Mouse (Mus musculus) 416B (cell line): ENCODE results near the gene Notch1.
A peak's percentile ranks its signal among the peaks of the same experiment; 100 is the strongest.

Source experiments
- DNase-seq: peaks from one replicate; pipeline ENCODE4 v3.0.0; 2011; ENCODE audit warnings: low read depth

Notch1 gene

DNA sequence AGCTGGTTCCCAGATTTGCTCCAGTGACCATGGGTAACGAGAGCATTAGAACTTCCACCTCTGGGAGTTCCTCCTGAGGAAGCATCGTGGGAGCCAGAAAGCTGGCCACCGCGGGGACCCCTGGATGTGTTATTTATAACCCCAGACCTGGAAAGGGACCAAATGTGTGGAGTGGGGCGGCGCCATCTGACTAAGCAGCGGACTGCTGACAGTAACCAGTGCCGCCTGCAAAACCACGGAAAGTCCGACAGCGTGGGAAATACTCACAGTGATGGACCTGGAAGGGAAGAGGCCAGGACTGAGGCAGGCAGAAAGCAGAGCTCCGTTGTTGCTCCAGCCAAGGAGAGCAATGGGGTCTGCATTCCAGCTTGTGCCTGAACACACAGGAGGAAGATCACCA lies at the start of gene Notch1:
TSS of gene Notch1 (minus strand) at position 389 of the 400 bp plus-strand sequence.
- peak; percentile 17 for DNase-seq

DNA sequence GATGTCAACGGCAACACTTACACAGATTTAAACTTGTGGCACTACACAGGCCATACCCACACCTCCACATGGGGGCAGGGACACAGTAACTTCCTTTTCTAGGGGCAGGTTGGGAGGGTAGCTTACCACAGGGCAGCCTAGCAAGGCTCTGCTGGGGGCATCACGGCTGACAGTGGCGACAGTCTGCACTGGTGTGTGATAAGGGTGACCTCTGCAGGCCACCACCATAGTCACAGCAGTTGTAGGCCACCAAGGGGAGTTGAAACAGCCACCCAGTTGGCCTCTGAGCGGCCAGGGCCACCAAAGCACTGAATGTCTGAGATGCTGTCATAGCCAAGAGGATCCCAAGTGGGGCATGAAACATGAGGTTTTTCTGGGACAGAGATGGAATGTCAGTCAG lies 49.8 kb upstream of the Notch1 start:
- DNase-seq, result peak; percentile 87

DNA sequence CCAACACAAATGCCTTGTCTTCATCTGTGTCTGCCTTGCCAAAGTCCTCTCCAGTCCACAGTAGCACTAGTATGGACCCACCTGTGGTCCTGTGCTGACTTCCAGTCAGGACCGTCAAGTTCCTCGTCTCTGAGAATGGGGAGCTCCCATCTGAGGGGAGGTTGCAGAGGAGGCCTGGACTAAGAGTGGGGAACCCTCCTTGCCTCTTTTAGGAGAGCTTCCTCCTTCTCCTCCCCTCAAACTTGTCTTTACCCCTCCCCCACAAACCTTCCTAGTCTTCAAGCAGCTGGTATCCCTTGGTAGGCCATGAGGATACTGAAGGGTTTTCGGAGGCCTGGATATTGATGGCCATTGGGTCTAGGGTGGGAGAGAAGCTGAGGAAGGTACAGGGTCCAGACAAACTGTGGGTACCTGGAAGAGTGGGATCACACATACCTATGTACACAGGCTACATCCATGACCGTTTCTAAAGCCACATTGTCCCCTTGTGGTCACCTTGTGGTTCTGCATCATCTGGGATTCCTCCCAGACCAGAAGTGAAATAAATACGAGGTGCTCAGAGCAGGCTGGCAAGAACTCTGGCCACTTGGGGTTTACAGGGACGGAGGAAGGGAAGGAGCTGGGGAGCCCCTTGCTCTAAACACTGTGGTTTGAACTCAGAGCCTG lies 45.0 kb upstream of the Notch1 start:
- DNase-seq, result peak; percentile 84

DNA sequence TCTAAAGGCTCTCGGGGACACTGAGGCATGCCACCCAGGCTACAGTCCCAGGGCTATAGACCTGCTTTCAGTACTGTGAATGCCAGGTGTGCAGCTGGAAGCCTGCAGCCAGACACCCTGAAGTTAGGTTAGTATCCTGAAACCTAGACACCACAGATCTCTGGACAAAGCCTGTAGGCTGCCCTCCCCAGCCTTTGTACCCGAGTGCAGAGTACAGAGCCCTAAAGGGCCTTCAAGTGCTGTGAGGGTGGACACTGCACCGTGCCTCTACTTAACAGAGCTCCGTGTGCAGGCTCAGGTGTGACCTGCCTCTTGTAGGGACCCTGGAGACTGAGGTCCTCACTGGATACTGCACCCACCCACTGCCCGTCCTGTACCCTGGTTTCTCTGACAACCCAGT lies 44.0 kb upstream of the Notch1 start:
- DNase-seq, result no peak

DNA sequence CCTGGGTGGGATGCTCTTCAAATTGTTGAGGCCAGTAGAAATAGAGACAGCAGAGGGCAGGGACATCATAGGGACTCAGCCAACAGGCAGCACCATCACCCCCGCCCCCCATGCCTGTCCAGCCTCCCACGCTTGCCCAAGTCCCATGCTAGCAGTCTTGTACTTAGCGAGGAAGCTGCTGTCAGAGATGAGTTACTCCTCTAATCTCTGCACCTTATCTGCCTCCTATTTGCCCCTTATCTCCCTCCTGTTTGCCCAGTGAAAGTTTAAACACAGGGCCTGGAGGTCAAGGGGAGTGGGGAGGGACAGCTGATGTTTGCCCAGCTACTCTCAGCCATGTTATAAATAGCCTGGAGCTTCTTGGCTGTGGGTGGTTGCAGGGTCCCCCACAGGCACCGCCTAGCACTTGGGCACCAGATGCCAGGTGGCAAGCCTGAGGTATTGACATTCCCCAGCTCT lies 40.1 kb upstream of the Notch1 start:
- DNase-seq, result no peak

DNA sequence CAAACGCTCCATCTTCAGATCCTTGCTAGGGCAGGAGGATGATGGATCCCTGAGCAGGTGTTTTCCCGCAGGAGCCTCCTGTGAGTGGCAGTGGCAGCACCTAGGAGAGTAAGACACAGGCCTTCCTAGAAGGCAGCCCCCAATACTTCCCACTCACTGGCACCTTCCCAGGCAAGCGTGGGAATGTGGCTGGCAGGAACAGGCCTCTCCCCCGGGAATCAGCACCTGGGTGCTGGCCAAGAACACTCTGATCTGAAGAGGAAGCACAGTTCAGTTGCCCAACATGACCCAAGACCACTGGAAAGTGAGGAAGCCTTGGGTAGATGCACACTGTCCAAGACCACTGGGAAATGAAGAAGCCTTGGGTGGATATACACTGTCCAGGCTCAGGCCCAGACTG lies 38.6 kb upstream of the Notch1 start:
- no peak for DNase-seq

DNA sequence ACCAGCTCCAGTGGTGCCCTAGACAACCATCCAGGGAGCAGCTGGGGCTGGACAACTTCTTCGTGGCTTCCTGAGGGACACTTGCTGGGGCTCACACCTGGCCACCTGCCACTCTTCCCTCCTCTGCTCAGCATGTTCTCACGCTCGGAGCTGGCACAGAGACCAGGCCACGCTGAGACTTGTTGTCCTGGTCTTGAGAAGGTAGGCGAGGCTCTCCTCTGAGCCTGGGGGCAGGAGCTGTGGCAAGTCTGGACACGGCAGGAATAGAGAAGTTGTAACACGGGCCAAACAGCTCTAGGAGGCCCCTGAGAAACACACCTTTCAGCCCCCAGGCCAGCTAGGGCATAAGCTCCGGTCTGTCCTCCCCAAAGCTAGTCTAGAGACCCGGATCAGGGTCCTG lies 37.4 kb upstream of the Notch1 start:
- DNase-seq, result no peak

DNA sequence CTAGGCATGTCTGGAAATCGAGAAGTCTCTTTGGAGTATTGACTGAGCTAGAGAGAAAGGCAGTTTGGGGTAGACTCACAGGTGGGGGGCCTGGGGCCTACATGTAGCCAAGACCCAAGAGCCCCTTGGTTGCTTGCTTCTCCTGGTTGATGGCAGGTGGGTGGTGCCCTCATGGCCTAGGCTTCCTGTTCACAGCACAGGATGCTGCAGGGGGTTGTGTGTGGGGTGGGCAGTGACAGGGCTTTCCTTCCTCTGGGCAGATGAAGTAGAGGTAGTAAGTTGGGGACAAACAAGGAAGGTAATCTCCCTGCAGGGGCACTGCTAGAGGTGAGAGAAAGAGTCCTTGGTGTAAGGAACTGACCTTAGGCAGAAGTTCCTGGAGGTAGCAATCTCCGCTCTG lies 35.6 kb upstream of the Notch1 start:
- peak; percentile 51 for DNase-seq

DNA sequence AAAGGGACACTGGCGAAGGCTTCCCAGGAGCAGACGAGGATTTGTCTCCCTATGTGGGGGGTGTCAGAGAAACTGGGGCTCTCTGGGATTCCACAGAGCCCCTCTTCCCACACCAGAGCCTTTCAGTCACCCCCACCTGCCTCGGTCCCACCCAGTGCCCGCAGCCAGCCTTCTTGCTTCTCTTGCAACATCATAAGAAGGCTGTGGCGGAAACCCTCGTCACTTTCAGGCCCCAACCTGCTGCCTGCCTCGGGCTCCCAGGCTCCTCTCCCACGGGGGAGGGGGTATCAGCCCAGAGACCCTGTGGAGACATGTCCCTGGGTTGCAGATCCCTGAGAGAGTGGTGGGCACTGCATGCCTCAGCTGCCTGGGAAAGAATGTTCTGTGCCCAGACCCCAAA lies 35.0 kb upstream of the Notch1 start:
- DNase-seq, result peak; percentile 37

DNA sequence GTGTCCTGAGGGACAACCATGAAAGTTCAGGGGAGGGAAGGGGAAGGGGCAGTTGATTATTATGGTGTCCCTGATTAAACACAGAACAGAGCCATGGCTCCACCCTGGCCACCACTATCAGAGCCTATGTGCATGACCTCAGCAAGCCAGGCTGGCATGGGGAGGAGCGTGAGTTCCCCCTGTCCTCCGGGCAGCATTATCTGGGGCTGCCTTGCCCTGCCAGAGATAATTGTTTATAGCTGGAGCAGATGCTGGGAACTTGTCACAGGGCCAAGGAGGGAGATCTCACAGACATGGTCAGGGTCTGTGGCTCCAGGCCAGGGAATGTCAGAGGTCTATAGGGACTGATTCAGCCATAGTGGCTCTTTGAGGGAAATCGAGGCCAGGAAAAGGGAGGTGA lies 34.3 kb upstream of the Notch1 start:
- DNase-seq, result no peak

DNA sequence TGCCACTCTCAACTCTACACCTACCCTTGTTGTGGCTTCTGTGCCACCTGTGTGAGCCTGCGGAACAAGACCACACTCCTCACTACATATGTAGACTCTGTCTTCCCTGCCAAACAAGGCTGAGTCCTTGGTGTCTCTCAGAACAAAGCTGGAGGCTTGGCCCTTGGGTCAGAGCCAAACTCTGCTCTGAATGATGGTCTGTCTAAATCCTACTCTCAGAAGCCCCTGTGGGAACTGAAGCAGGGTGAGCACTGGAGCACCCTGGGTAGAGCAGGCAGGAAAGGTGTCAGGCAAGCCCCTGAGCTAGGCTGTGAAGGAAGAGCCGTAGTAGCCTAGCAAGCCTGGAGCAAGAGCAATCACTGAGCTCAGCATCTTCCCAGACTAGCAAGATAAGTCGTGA lies 33.7 kb upstream of the Notch1 start:
- no peak for DNase-seq

DNA sequence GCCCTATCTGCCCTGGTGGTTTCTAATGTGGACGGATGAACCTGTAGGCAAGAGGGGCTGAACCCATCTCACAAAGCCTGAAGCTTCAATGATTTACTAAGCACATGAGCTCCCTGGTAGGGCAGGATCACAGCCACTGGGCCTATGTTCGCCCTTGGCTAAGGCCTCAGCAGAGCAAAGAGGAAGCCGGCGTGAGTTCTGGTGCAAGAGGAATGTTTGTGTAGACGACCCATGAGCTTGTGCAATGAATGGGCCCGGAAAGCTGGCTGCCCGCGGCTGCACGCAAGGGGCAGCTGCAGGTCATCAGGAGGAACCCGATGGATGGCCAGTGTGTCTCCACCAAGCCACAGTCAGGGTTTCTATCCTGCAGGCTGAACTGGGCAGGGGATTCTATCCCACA lies 33.3 kb upstream of the Notch1 start:
- peak; percentile 73 for DNase-seq

DNA sequence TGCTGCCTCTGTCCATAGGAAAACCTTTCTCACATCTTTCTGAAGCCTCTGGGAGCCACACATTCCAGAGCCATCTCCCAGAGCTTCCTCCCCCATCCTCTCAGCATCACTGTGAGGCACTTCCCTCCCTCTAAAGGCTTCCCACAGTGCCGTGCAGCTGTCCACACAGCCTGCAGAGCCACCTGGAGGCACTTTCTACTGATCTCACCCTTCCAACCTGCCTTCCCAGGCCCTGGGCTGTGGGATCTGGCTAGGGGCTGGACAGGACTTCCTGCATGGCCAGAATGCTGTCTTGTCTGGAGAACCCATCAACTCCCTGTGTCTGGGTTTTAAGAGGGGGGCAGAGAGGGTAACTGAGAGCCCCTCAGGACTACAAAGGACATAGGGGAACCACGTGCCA lies 31.0 kb upstream of the Notch1 start:
- no peak for DNase-seq

DNA sequence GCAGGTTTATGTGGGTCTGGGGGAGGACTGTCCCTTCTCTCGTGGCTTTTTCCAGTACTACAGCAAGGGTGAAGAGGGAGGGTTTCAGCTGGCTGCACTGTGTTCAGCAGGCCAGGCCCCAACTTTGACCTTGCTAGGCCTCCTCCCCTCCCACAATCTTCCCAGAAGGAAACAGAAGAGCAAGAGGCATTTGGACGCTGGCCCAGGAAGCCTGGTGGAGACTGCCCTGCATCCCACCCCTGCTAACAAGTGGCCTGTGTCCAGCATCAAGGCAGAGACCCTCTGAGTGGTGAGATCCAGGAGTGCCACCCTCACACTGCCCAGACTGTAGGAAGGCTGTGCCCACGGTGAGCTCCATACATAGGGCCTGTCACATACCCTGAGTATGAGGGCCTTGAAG lies 27.8 kb upstream of the Notch1 start:
- DNase-seq, result no peak

DNA sequence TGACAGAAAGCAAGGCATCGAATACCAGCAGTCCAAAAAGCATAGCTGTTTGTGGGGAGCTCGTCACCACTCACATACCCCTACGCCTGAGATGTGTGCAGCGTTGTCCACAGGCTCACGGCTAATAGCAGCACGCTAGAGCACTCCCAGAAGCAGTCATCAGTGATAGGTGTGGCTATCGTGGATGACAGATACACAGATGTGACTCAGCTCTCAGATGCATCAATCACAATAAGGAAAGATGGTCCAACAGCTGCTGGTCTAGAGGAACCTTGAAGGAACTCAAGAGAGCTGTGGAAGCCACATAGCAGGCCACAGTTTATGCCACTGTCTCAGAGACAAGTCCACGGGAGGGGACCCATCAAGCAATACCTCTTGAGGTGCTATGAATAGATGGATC lies 27.3 kb upstream of the Notch1 start:
- peak; percentile 44 for DNase-seq

DNA sequence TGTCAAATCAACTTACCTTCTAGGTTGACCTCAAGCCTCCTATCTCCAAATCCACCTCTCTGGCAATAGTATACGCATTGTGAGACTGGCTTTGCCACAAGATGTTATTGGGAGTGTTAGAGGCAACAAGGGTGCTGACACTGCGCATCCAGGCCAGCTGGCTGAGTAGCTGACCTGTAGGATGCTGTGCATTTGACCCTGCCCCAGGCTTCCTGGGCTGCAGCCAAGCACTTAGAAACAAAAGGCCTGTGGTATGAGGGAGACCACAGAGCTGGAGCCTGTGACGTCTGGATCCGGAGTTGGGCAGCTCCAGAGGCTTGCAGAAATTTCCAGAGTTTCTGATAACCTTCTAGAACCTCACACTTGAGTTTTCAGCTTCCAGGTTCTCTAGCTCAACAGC lies 26.7 kb upstream of the Notch1 start:
- DNase-seq, result peak; percentile 78

DNA sequence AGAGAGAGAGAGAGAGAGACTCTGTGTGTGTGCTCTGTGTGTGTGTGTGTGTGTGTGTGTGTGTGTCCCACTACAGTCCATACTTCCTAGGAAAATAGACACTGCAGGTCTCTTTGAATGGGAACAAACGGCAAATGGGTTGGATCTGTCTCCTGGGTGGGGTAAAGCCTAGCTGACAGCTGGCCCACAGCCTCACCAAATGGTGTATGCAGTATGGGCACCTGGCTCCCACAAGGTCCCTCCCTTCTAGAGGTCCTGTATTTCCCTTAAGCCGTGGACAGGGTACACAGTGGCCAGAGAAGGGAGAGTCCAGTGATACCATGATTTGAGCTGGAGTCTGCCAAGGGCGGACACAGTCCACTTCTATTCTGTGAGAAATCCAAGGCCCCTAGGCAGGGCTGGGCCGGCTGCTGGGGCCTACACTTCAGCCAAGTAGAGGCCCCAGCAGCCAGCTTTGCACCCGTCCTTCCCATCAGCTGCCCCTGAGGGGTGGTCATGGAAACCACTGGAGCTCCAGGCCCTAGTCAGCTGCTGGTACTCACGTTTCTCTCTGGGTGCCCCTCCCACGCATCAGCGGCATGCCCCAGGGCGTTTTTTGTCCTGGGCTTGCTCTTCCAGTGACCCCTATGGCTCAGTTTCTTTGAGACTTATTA lies 24.9 kb upstream of the Notch1 start:
- DNase-seq, result no peak

DNA sequence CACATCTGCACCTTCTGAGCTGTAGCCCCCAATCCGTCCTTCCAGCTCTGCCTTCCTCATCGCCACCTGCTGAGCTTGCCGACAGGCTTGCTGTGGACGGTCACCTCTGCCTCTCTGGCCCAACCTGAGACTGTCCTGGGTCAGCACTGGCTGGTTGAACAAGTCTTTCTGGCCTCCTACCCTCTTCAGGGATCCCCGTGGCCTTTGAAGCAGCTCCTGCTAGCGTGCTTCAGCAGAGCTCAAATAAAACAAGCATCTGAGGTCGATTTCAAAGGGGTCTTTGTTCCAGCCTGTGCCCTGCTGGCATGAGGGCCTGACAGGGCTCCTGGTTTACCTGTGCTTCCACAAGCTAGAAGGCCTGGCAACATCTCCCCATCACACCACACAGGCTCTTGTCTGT lies 24.3 kb upstream of the Notch1 start:
- DNase-seq, result no peak

DNA sequence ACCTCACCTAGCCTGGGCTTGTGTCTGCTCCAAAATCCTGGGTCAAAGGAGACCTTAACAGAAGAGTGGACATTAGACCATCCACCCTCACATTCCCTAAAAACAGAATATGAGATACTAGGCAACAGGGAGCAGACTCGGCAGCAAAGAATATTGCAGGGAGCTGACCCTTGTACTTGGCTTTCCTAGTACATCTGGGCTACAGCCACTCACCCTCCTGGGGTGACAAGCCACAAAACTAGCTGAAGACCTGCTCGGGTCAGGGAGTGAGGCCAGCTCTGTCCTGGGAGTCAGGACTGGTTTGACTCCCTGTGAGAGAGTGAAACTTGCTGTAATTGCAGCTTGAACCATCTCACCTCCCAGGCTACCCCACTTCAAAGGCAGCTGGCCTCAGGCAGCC lies 23.1 kb upstream of the Notch1 start:
- DNase-seq, result no peak

DNA sequence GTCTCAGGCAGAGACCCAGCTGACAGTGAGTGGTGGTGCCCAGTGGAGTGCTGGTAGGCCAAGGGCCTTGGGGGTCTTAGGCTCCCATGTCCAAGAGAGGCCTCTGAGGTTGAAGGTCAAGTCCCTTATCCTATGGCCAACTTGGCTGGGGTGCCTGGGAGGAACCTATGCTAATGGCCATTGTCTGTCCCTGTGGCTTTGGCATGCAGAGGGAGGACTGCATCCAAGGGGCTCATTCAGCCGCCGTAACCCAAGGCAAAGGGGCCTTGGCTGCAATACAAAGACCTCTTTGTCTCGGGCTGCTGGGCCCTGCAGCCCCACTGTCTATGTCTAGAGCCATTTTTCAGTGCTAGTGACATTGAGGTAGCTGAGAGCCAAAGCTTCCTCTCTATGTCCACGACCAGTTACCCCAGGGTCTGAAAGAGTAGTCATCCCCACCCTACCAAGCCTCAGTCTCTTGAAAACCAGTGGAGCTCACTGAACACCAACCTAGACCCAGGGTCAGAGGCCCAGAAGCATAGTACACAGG lies 19.1 kb upstream of the Notch1 start:
- DNase-seq, result no peak

DNA sequence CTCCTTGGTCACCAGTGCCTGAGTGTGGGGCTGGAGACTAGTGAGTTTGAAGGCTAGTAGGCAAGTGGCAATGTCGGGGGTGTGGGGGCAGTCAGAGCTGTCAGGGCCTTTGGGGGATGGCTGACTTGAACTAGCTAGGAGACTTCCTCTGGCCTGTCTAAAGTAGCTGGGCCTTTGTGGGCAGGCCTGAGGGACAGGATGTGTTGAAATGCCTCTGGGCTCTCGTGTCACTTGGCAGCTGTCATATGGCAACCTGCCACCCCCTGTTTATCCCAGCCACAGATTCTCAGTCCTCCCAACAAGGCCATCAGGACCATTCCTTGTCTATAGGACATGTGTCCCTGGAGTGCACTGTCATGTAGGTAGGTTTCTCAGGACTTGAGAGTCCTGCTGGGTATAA lies 18.2 kb upstream of the Notch1 start:
- peak; percentile 94 for DNase-seq

DNA sequence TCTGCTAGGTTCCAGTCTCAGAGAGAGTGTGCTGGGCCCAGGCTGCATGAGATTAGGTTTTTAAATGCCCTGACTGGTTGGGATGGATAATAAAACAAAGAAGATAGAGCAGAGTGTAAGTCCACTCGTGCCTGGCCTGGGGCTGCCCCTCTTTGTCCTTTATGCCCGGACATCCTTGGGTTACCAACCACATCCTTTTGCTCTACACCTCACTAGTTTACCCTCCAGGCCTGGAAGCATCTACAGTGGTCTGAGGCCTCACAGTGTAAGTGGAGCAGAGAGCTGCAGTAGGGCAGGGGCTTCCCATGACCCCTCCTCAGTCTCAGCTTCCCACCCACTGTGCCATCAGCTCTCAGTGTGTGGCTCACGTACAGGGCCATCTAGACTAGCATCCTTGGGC lies 17.7 kb upstream of the Notch1 start:
- peak; percentile 82 for DNase-seq

DNA sequence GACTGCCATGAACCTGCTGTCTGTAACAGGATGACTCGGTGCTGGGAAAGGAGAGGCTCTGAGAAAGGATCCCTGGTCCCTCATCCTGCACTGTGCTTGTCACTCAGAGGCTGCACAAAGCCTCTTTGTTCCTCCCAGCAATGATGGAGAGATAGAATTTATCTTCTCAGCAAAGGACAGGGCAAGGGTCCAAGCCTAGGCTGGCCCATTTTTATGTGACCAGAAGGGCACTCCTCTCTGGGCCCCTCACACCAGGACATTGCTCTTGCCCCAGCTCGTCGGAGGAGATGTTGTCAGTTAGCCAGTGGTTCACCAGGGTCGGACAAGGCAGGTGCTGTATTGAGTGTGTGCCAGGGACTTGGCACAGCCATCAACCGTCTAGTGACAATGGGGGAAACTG lies 16.8 kb upstream of the Notch1 start:
- DNase-seq, result peak; percentile 33

DNA sequence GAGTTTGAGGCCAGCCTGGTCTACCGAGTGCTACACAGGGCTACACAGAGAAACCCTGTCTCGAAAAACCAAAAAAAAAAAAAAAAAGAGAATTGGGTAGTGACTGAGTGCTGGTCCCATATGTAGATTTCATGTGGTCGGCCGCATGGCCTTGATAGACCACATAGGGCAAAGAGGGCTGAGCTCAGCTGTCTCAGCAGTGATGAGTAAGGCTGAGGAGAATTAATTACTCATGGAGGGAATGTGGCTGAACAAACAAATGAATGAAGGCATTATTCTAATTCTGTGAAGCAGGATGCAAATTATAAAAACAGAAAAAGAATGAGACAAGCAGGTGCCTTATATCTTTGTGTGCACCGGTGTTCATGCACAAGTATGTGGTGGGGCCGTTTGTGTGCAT lies 15.4 kb upstream of the Notch1 start:
- peak; percentile 94 for DNase-seq
